ENCODE assay signal across 8 mouse cellular contexts in genomic region chrX:37084927-37085660, GRCm38 (mm10). TPM values are rescaled to one million over a fixed set of nuclear protein-coding genes. Genes with fewer than 3 reads are reported as not detected.
DNase-seq lines count a peak whose midpoint lies in the region; ATAC-seq and TF ChIP-seq lines count a peak whose summit lies in the region.

Rpl39 (minus strand) TSS chrX:37085402.

- H3K4me2 ChIP-seq in kidney, embryonic 16.5 days (replicated peaks; ENCODE audit: low read depth, low read length), result peak within 1 kb of the TSS; percentile 68
- H3K4me2 ChIP-seq in myocyte (ENCODE audit: low read depth), result peak within 1 kb of the TSS; percentile 81

- no peak for TF ChIP-seq CTCF in liver, adult 2 months (IDR thresholded peaks at IDR 0.05; ENCODE audit: low read depth, low read length)

- H3K9me3 ChIP-seq in heart, embryonic 10.5 days, result no peaks in the 10 kb centered on the region
- H3K9me3 ChIP-seq in kidney, embryonic 16.5 days (ENCODE audit: low read length), result no peaks in the 10 kb centered on the region

- no peaks in the 10 kb centered on the region for H3K27me3 ChIP-seq in heart, embryonic 10.5 days (ENCODE audit: insufficient read depth, poor library complexity, severe bottlenecking)
- no peaks in the 10 kb centered on the region for H3K27me3 ChIP-seq in kidney, embryonic 16.5 days (ENCODE audit: insufficient read depth, low read length)
- H3K27me3 ChIP-seq in liver, adult 2 months (ENCODE audit: control insufficient read depth, insufficient read depth, low read length), result no peaks in the 10 kb centered on the region
- no peaks in the 10 kb centered on the region for H3K27me3 ChIP-seq in myocyte (ENCODE audit: control insufficient read depth, insufficient read depth, insufficient read length)
- H3K27me3 ChIP-seq in splenic B cell, adult 2 months (ENCODE audit: control insufficient read depth, insufficient read depth, low read length, poor library complexity, severe bottlenecking), result no peaks in the 10 kb centered on the region

- H3K27ac ChIP-seq in heart, embryonic 10.5 days, result peak within 1 kb of the TSS; percentile 90
- peak within 1 kb of the TSS; percentile 94 for H3K27ac ChIP-seq in kidney, embryonic 16.5 days (ENCODE audit: low read length)
- H3K27ac ChIP-seq in liver, adult 2 months (replicated peaks; ENCODE audit: insufficient read depth, low read depth, low read length), result peak within 1 kb of the TSS; percentile 97

- WGBS in heart, embryonic 10.5 days, result 14% methylated on average over 38 of the region's 38 CpGs
- 19% methylated on average over 38 of the region's 38 CpGs for WGBS in kidney, embryonic 16.5 days
- WGBS in liver, adult 2 months, result under 1% methylated on average over 35 of the region's 38 CpGs

- peak; percentile 67; the same call in 1 of the 2 replicates for TF ChIP-seq POLR2A in liver, adult 2 months (IDR thresholded peaks at IDR 0.05; ENCODE audit: extremely low read depth, insufficient read depth, low read length)
- peak; percentile 84 for TF ChIP-seq POLR2A in myocyte (IDR thresholded peaks at IDR 0.05; ENCODE audit: insufficient read length, low read depth)

- peak; percentile 89 to 91 for DNase-seq in B cell, adult 2 months
- peak; percentile 94 for DNase-seq in brain, adult 2 months (ENCODE audit: low read depth, low spot score)
- peak; percentile 92 for DNase-seq in heart, embryonic 10.5 days (ENCODE audit: low spot score)
- peak; percentile 79 for DNase-seq in liver, adult 2 months (ENCODE audit: extremely low read depth, low read depth, low spot score)
- peak; percentile 93 for DNase-seq in splenic B cell, adult 2 months (ENCODE audit: low read depth, low spot score)

- H3K9ac ChIP-seq in kidney, embryonic 16.5 days (replicated peaks; ENCODE audit: low read length), result peak within 1 kb of the TSS; percentile 83
- H3K9ac ChIP-seq in liver, adult 2 months (ENCODE audit: low read depth, low read length), result peak within 1 kb of the TSS; percentile 92

- H3ac ChIP-seq in myocyte (ENCODE audit: control insufficient read depth, insufficient read length), result peak within 1 kb of the TSS; percentile 55

- peak within 1 kb of the TSS; percentile 65 for H3K4me3 ChIP-seq in heart, embryonic 10.5 days
- peak within 1 kb of the TSS; percentile 66 for H3K4me3 ChIP-seq in kidney, embryonic 16.5 days (ENCODE audit: low read length)
- H3K4me3 ChIP-seq in liver, adult 2 months (ENCODE audit: insufficient read depth, low read depth, low read length), result peak within 1 kb of the TSS; percentile 86
- peak within 1 kb of the TSS; percentile 94 for H3K4me3 ChIP-seq in myocyte

- H3K36me3 ChIP-seq in heart, embryonic 10.5 days, result peaks cover 16% of the 10 kb centered on the region; the same call in 1 of the 2 replicates
- H3K36me3 ChIP-seq in kidney, embryonic 16.5 days (ENCODE audit: insufficient read depth, low read length), result peaks cover 11% of the 10 kb centered on the region; the same call in 1 of the 2 replicates
- H3K36me3 ChIP-seq in liver, adult 2 months (ENCODE audit: control insufficient read depth, insufficient read depth, low read length), result peaks cover 13% of the 10 kb centered on the region
- H3K36me3 ChIP-seq in myocyte (ENCODE audit: control insufficient read depth, insufficient read depth), result peaks cover 11% of the 10 kb centered on the region
- no peaks in the 10 kb centered on the region for H3K36me3 ChIP-seq in splenic B cell, adult 2 months (ENCODE audit: control insufficient read depth, insufficient read depth, low read length, poor library complexity, severe bottlenecking)

- H3K4me1 ChIP-seq in heart, embryonic 10.5 days, result no peaks in the 10 kb centered on the region
- H3K4me1 ChIP-seq in kidney, embryonic 16.5 days (ENCODE audit: insufficient read depth, low read length), result no peaks in the 10 kb centered on the region
- peaks cover 4% of the 10 kb centered on the region for H3K4me1 ChIP-seq in liver, adult 2 months (ENCODE audit: control insufficient read depth, insufficient read depth, low read length)

- peak; percentile 97 for ATAC-seq in erythroblast, adult 5-6 weeks (replicated peaks; ENCODE audit: low FRiP score, poor library complexity, severe bottlenecking)
- ATAC-seq in kidney, embryonic 16.5 days (ENCODE audit: low FRiP score, low TSS enrichment), result peak; percentile 94

- no peaks in the 10 kb centered on the region; the same call in 1 of the 2 replicates for H3K79me2 ChIP-seq in liver, adult 2 months (ENCODE audit: control insufficient read depth, insufficient read depth, low read length)
- peaks cover 22% of the 10 kb centered on the region for H3K79me2 ChIP-seq in myocyte (ENCODE audit: control insufficient read depth, insufficient read depth)

TF ChIP-seq in myocyte, 11 proteins besides CTCF, POLR2A, EP300 and RAD21:
- TF ChIP-seq TCF12 (IDR thresholded peaks at IDR 0.05; ENCODE audit: insufficient read depth, poor library complexity, severe bottlenecking) (no peak), SRF (IDR thresholded peaks at IDR 0.05; ENCODE audit: control insufficient read depth, insufficient read length, low read depth) (no peak), POLR2AphosphoS2 (IDR thresholded peaks at IDR 0.05; ENCODE audit: insufficient read length, low read depth) (peak; percentile 72)

RNA-seq across cellular contexts. Expression of gene Rpl39, which starts in this region (rescaled TPM):
- 374 and 391 TPM in 2 replicates for total RNA-seq in erythroblast, adult 5-6 weeks (2015; ENCODE audit: low replicate concordance)
- 399 and 493 TPM in 2 replicates for total RNA-seq in erythroblast, adult 5-6 weeks (2017; ENCODE audit: low replicate concordance)
- polyA plus RNA-seq in heart, embryonic 10.5 days (2016; fragmentation: Nextera tagmentation; extraction: Ambion mirVana), result 364 and 381 TPM in 2 replicates
- 409 and 453 TPM in 2 replicates for polyA plus RNA-seq in kidney, embryonic 16.5 days (2015; fragmentation: Nextera tagmentation; extraction: Ambion mirVana)
- total RNA-seq in liver, adult 2 months (2014; rRNA removed), result 175 and 207 TPM in 2 replicates
- 35.1 and 37.0 TPM in 2 replicates for polyA plus RNA-seq in liver, adult 2 months (2012; rRNA removed)
- polyA plus RNA-seq in myocyte (2012; fragmentation: generic; extraction: Trizol), result 2,053 TPM

Comparison
In these comparisons a context has a peak if more than half of its experiments do, and no peak if none do; other contexts are left out.
1. Peak in every context shown above with its lines: DNase-seq, ATAC-seq, H3K4me3 ChIP-seq and H3K27ac ChIP-seq.